Mouse (Mus musculus): ENCODE data around the gene Zmynd10.

DNA sequence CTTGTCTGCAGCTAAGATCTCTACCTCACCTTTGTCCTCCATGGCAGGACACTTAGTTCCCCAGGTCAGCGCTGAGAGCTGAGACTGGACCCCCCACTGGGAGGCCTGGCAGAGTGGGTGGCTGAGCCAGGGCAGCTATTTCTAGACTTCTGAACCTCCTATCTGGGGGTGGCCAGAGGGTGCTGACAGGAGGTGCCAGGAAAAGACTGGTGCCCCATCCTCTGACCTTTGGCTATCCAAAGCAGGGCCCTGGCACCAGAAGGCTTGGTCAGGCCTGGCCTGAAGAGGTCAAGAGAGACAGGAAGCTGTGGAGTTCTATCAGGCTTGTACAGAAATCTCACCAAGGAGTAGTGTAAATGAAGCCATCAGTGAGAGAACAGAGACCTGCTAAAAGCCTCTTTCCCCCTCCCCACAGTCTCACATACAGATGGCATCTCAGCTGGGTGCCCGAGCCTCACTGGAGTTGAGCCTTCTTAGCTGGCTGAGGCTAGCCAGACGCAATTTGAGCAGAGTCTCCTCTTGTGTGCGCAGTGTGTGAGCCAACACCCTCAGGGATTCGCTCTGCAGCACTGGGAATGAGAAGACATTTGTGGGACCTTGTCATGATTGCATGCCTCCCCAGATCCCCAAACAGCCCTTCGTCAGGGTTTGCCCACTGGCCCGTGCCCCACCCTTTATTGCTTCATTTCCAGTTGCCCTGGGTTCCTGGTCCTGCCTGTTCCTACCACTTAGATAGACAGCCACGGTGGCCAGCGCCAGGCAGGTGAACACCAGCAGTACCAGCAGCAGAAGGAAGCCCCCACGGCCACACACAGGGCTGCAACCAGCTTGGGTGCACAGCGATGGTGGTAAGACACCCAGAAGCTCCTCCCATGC is 46.2 kb downstream of the Zmynd10 start:
- no peak for TF ChIP-seq CTCF (IDR thresholded peaks at IDR 0.05; ENCODE audit: low read depth)
- 0 out of 2 replicates have a peak, but pooled peaks have one; percentile 36 for TF ChIP-seq EP300 (IDR thresholded peaks at IDR 0.05; ENCODE audit: low read depth)
